Mouse (Mus musculus): ENCODE data around the gene Dapk2. TPM values are rescaled to one million over a fixed set of nuclear protein-coding genes. Genes with fewer than 3 reads are reported as not detected.
"Not testable (repeated sequence)": the region's sequence is repeated elsewhere in the genome, so short reads cannot be mapped to it uniquely, and the experiment has no call there.

Gene Dapk2
- polyA plus RNA-seq, 1 experiment from 2014 or later = 2.6 TPM

DNA sequence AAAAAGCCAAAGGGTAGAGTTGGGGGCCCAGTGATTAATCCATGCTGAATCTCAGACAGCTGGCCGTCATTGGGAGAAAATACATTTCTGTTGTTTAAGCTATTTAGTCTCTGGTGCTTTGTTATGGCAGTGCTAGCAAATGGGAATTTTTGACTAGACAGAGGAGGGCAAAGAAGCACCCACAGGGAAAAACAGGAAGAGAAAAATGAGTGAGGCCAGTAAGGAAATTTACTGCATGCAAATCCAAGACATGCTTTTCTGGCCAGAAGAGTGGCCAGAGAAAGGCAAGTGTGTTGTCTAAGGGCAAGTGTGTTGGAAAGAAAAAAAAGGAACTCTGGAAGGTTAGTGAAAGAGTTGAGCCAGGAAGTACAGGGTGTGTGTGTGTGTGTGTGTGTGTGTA lies 115.6 kb downstream of the Dapk2 start:
- Histone ChIP-seq H3K4me2 (replicated peaks) (no peak overlapping the region), H3K4me1 (peaks cover 23% of the 10 kb centered on the region), H3K9me3 (no peaks in the 10 kb centered on the region), H3K27ac (no peak overlapping the region), H3K36me3 (no peaks in the 10 kb centered on the region), H3K9ac (no peak overlapping the region), H3K4me3 (no peak overlapping the region), H3K27me3 (replicated peaks) (no peaks in the 10 kb centered on the region; the same call in 1 of the 2 replicates)
- ATAC-seq (ENCODE audit: low FRiP score, low read depth) = no peak
- 88% methylated on average over 1 of the region's 1 CpGs for WGBS

GRCm38 (mm10) chr9:66274657-66275056 lies 116.6 kb downstream of the Dapk2 start:
- Histone ChIP-seq H3K4me3 (no peak overlapping the region), H3K4me2 (replicated peaks) (peak overlapping the region; percentile 56), H3K9me3 (no peaks in the 10 kb centered on the region), H3K9ac (no peak overlapping the region), H3K36me3 (no peaks in the 10 kb centered on the region), H3K27ac (no peak overlapping the region), H3K27me3 (replicated peaks) (no peaks in the 10 kb centered on the region; the same call in 1 of the 2 replicates), H3K4me1 (peaks cover 23% of the 10 kb centered on the region)
- ATAC-seq (ENCODE audit: low FRiP score, low read depth) = no peak
- WGBS = 32% methylated on average over 3 of the region's 3 CpGs

GRCm38 (mm10) chr9:66275267-66275991 lies 117.4 kb downstream of the Dapk2 start:
- Histone ChIP-seq H3K27ac (no peak overlapping the region), H3K9ac (no peak overlapping the region)
- ATAC-seq (ENCODE audit: low FRiP score, low read depth) = no peak; the same call in 1 of the 2 replicates

GRCm38 (mm10) chr9:66276062-66276461 lies 118.0 kb downstream of the Dapk2 start:
- Histone ChIP-seq H3K4me1 (peaks cover 23% of the 10 kb centered on the region), H3K4me3 (no peak overlapping the region), H3K9me3 (no peaks in the 10 kb centered on the region), H3K9ac (no peak overlapping the region), H3K4me2 (replicated peaks) (peak overlapping the region; percentile 56), H3K36me3 (no peaks in the 10 kb centered on the region), H3K27me3 (replicated peaks) (no peaks in the 10 kb centered on the region; the same call in 1 of the 2 replicates), H3K27ac (no peak overlapping the region)
- 32% methylated on average over 4 of the region's 4 CpGs for WGBS
- ATAC-seq (ENCODE audit: low FRiP score, low read depth) = no peak

More at GRCm38 (mm10) chr9:66275267-66275991, 117.4 kb downstream of the Dapk2 start:
- Histone ChIP-seq H3K27me3 (replicated peaks) (no peaks in the 10 kb centered on the region; the same call in 1 of the 2 replicates), H3K9me3 (no peaks in the 10 kb centered on the region), H3K4me2 (replicated peaks) (peak overlapping the region; percentile 56), H3K4me3 (peak overlapping the region; percentile 17; the same call in 1 of the 2 replicates), H3K36me3 (no peaks in the 10 kb centered on the region), H3K4me1 (peaks cover 23% of the 10 kb centered on the region)
- 1% methylated on average over 15 of the region's 15 CpGs for WGBS

- peaks cover 23% of the 10 kb centered on the region for H3K4me1 ChIP-seq
- H3K4me3 ChIP-seq = no peak overlapping the region
- WGBS = 18% methylated on average over 14 of the region's 14 CpGs
- H3K4me2 ChIP-seq (replicated peaks) = no peak overlapping the region
- no peaks in the 10 kb centered on the region for H3K27me3 ChIP-seq (replicated peaks)
- H3K36me3 ChIP-seq = no peaks in the 10 kb centered on the region
- H3K9ac ChIP-seq = no peak overlapping the region
- H3K27ac ChIP-seq = no peak overlapping the region
- H3K9me3 ChIP-seq = no peaks in the 10 kb centered on the region
- ATAC-seq (ENCODE audit: low FRiP score, low read depth) = no peak
Measured at GRCm38 (mm10) chr9:66276697-66277385, 118.8 kb downstream of the Dapk2 start.

- peaks cover 18% of the 10 kb centered on the region for H3K4me1 ChIP-seq
- no peaks in the 10 kb centered on the region for H3K9me3 ChIP-seq
- no peak overlapping the region for H3K4me2 ChIP-seq (replicated peaks)
- no peak for ATAC-seq (ENCODE audit: low FRiP score, low read depth)
- H3K27me3 ChIP-seq (replicated peaks) = no peaks in the 10 kb centered on the region
- no peak overlapping the region for H3K27ac ChIP-seq
- H3K4me3 ChIP-seq = no peak overlapping the region
- H3K36me3 ChIP-seq = no peaks in the 10 kb centered on the region
- no peak overlapping the region for H3K9ac ChIP-seq
Measured at GRCm38 (mm10) chr9:66279647-66280046, 121.6 kb downstream of the Dapk2 start.

DNA sequence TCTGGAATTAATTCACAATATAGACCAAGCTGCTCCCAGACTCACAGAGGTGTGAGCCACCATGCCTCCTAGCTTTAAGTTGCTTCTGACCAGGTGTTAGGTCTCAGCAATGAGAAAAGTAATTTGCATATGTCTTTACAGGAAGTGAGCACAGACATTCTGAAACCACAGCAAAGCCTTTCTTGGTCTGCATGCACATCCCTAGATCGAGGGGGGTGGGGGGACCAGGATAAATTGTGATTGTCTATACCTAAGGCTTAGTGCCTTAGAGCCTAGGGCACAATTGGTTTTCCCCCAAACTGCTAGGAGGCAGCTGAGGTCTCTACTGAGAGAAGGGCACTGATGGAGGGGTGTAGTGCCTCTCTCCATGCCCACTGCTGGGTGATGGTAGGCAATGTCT lies 122.5 kb downstream of the Dapk2 start:
- no peak overlapping the region for H3K4me3 ChIP-seq
- H3K9me3 ChIP-seq = no peaks in the 10 kb centered on the region
- peaks cover 10% of the 10 kb centered on the region for H3K4me1 ChIP-seq
- H3K27me3 ChIP-seq (replicated peaks) = no peaks in the 10 kb centered on the region
- no peak overlapping the region for H3K27ac ChIP-seq
- no peak overlapping the region for H3K9ac ChIP-seq
- 76% methylated on average over 1 of the region's 1 CpGs for WGBS
- H3K36me3 ChIP-seq = no peaks in the 10 kb centered on the region
- ATAC-seq (ENCODE audit: low FRiP score, low read depth) = no peak
- H3K4me2 ChIP-seq (replicated peaks) = no peak overlapping the region

GRCm38 (mm10) chr9:66281501-66281951 lies 123.5 kb downstream of the Dapk2 start:
- Histone ChIP-seq H3K9me3 (no peaks in the 10 kb centered on the region), H3K4me2 (replicated peaks) (no peak overlapping the region), H3K9ac (no peak overlapping the region), H3K27me3 (replicated peaks) (no peaks in the 10 kb centered on the region), H3K27ac (no peak overlapping the region), H3K4me1 (peaks cover 6% of the 10 kb centered on the region; the same call in 1 of the 2 replicates), H3K4me3 (no peak overlapping the region), H3K36me3 (no peaks in the 10 kb centered on the region)
- 52% methylated on average over 9 of the region's 9 CpGs for WGBS
- ATAC-seq (ENCODE audit: low FRiP score, low read depth) = no peak

DNA sequence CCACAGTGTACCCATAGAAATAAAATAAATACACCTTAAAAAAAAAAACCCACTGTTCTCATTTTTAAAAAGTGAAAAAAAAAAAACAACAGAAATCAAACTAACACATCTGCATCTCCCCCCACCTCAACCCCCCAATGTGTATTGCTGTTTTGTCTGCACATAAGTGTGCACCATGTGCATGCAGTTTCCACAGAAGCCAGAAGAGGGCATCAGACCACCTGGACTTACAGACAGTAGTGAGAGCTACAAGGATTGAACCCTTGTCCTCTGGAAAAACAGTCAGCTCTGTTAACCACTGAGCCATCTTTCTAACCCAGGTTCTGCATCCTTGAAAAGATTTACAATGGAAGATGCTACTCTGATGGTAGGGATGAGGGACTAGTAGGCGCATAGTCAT lies 124.6 kb downstream of the Dapk2 start:
- Histone ChIP-seq H3K27me3 (replicated peaks) (no peaks in the 10 kb centered on the region), H3K36me3 (no peaks in the 10 kb centered on the region), H3K27ac (no peak overlapping the region), H3K4me2 (replicated peaks) (no peak overlapping the region), H3K9ac (no peak overlapping the region), H3K4me1 (no peaks in the 10 kb centered on the region), H3K4me3 (no peak overlapping the region), H3K9me3 (no peaks in the 10 kb centered on the region)
- 100% methylated on average over 1 of the region's 1 CpGs for WGBS
- no peak for ATAC-seq (ENCODE audit: low FRiP score, low read depth)

DNA sequence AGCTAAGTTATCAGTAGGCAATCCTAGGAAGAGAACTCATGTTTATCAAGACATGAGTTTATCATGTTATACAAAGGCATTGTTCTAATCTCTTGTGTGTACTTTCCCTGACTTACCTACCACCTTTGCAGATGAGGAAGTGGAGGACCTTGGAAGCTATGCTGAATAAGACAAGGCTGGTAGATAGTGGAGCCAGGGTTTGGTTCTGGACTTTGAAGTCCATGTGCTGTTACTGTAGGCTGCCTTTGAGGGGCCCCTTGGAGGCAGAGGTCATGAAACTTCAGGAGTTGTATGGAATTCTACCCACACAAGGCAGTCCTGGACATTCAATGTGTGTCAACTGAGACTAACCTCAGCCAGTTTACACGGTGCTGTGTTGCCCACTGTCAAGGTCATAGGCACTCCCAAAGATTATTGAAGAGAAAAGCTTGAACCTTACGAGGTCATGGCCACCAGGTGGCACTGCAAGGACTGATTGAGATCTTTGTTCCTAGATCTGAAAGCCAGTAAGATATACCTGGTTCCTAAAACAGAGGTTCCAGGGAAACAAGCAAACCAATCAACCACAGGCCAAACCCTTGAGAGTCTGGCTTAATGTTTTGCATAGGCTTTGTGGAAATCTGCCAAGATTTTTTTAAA lies 125.7 kb downstream of the Dapk2 start:
- Histone ChIP-seq H3K27me3 (replicated peaks) (no peaks in the 10 kb centered on the region), H3K27ac (no peak overlapping the region), H3K36me3 (no peaks in the 10 kb centered on the region), H3K9ac (no peak overlapping the region), H3K4me2 (replicated peaks) (no peak overlapping the region), H3K4me1 (no peaks in the 10 kb centered on the region), H3K4me3 (no peak overlapping the region), H3K9me3 (no peaks in the 10 kb centered on the region)
- 21% methylated on average over 2 of the region's 2 CpGs for WGBS
- ATAC-seq (ENCODE audit: low FRiP score, low read depth) = no peak

- ATAC-seq (ENCODE audit: low FRiP score, low read depth) = not testable (repeated sequence)
- WGBS = 98% methylated on average over 2 of the region's 2 CpGs
Measured at GRCm38 (mm10) chr9:66285241-66285640, 127.2 kb downstream of the Dapk2 start.

DNA sequence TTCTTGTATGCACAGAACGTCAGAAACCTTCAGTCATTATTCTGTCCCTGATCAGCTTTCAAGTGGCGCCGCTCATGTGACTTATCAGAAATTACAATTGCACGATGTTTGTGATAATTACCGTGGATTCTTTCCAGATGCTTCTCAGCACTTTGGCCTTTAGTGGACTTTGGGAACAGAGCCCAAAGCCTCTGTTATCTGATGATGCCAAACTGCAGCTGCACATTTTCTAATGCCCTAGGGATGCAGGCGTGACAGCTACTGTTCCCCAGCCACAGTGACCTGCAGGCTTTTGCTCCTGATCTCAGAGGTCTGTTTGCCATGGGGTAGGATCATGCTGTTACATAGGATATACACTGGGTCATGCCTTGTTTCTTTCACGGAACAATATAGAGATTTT lies 127.9 kb downstream of the Dapk2 start:
- no peak overlapping the region for H3K4me2 ChIP-seq (replicated peaks)
- no peaks in the 10 kb centered on the region for H3K36me3 ChIP-seq
- 67% methylated on average over 7 of the region's 7 CpGs for WGBS
- no peaks in the 10 kb centered on the region for H3K4me1 ChIP-seq
- H3K27ac ChIP-seq = no peak overlapping the region
- ATAC-seq (ENCODE audit: low FRiP score, low read depth) = no peak
- H3K9ac ChIP-seq = no peak overlapping the region
- H3K9me3 ChIP-seq = no peaks in the 10 kb centered on the region
- no peak overlapping the region for H3K4me3 ChIP-seq
- no peaks in the 10 kb centered on the region for H3K27me3 ChIP-seq (replicated peaks)

More at GRCm38 (mm10) chr9:66285241-66285640, 127.2 kb downstream of the Dapk2 start:
- not testable (repeated sequence) for H3K4me2 ChIP-seq (replicated peaks); H3K4me1 ChIP-seq; H3K9ac ChIP-seq; H3K27me3 ChIP-seq (replicated peaks); H3K4me3 ChIP-seq; H3K36me3 ChIP-seq; H3K9me3 ChIP-seq; H3K27ac ChIP-seq
